Mouse (Mus musculus) urinary bladder, postnatal 14 days (tissue): ENCODE measurements around the gene Grn.

Source experiments
- DNase-seq: peaks from one replicate; pipeline ENCODE4 v3.0.0; 2021; ENCODE audit warnings: low spot score

Gene Grn

GRCm38 (mm10) chr11:102480111-102480510, 50.0 kb downstream of the Grn start:
- DNase-seq = no peak

GRCm38 (mm10) chr11:102480897-102481296, 50.8 kb downstream of the Grn start:
- no peak for DNase-seq

- no peak for DNase-seq
These were observed 51.7 kb downstream of the Grn start for GRCm38 (mm10) chr11:102481779-102482178.
